Mouse (Mus musculus) E14TG2a.4 (cell line): ENCODE data around the gene Arl15.

Experiments
- H3K27me3 ChIP-seq: 2 replicates; pipeline ENCODE4 v1.6.1; 2014; ENCODE audit warnings: low read length, control low read depth; ENCODE audit not compliant: insufficient read depth
- H3K36me3 ChIP-seq: 2 replicates; pipeline ENCODE4 v1.6.1; 2014; ENCODE audit warnings: low read length, control low read depth; ENCODE audit not compliant: insufficient read depth
- H3K4me1 ChIP-seq: replicated peaks from 2 replicates; pipeline ENCODE4 v1.6.1; 2014; ENCODE audit warnings: low read depth, low read length, control low read depth
- H3K4me3 ChIP-seq: replicated peaks from 2 replicates; pipeline ENCODE4 v1.5.1; 2014; ENCODE audit warnings: mild to moderate bottlenecking, low read length
- H3K9me3 ChIP-seq: 2 replicates; pipeline ENCODE4 v1.6.1; 2014; ENCODE audit warnings: low read length, control low read depth
- CTCF ChIP-seq: conservative IDR thresholded peaks from 2 replicates; pipeline ENCODE4 v1.5.1; 2014; ENCODE audit warnings: low read length
- NANOG ChIP-seq: IDR thresholded peaks from 2 replicates; pipeline ENCODE4 v1.6.1; 2014; ENCODE audit warnings: borderline replicate concordance, low read length, mixed read lengths
- POU5F1 ChIP-seq: IDR thresholded peaks from 2 replicates; pipeline ENCODE4 v1.6.1; 2014; ENCODE audit warnings: low read length, borderline replicate concordance

Gene Arl15

GRCm38 (mm10) chr13:114142826-114143225, 348.5 kb downstream of the Arl15 start:
- Histone ChIP-seq H3K36me3 (no peaks in the 10 kb centered on the region), H3K4me3 (no peak overlapping the region), H3K27me3 (no peaks in the 10 kb centered on the region), H3K9me3 (peaks cover 11% of the 10 kb centered on the region), H3K4me1 (no peaks in the 10 kb centered on the region)
- TF ChIP-seq CTCF = no peak
- TF ChIP-seq NANOG = no peak
- TF ChIP-seq POU5F1 = no peak

GRCm38 (mm10) chr13:114143247-114143646, 348.9 kb downstream of the Arl15 start:
- Histone ChIP-seq H3K4me1 (no peaks in the 10 kb centered on the region), H3K9me3 (peaks cover 11% of the 10 kb centered on the region), H3K36me3 (no peaks in the 10 kb centered on the region), H3K4me3 (no peak overlapping the region), H3K27me3 (no peaks in the 10 kb centered on the region)
- TF ChIP-seq CTCF (no peak), POU5F1 (no peak), NANOG (no peak)

GRCm38 (mm10) chr13:114144052-114145046, 350.0 kb downstream of the Arl15 start:
- Histone ChIP-seq H3K36me3 (no peaks in the 10 kb centered on the region), H3K27me3 (no peaks in the 10 kb centered on the region), H3K9me3 (peaks cover 11% of the 10 kb centered on the region), H3K4me1 (no peaks in the 10 kb centered on the region), H3K4me3 (no peak overlapping the region)
- TF ChIP-seq CTCF (no peak), NANOG (no peak), POU5F1 (no peak)

GRCm38 (mm10) chr13:114145249-114145648, 350.9 kb downstream of the Arl15 start:
- Histone ChIP-seq H3K27me3 (no peaks in the 10 kb centered on the region), H3K36me3 (no peaks in the 10 kb centered on the region), H3K4me3 (no peak overlapping the region), H3K9me3 (peaks cover 11% of the 10 kb centered on the region), H3K4me1 (no peaks in the 10 kb centered on the region)
- TF ChIP-seq NANOG = no peak

GRCm38 (mm10) chr13:114150856-114151697, 356.8 kb downstream of the Arl15 start:
- H3K36me3 ChIP-seq = peaks cover 14% of the 10 kb centered on the region; the same call in 1 of the 2 replicates
- no peak overlapping the region for H3K4me3 ChIP-seq
- H3K9me3 ChIP-seq = no peaks in the 10 kb centered on the region

GRCm38 (mm10) chr13:114151698-114152069, 357.4 kb downstream of the Arl15 start:
- Histone ChIP-seq H3K36me3 (peaks cover 14% of the 10 kb centered on the region; the same call in 1 of the 2 replicates), H3K4me1 (peaks cover 3% of the 10 kb centered on the region; the same call in 1 of the 2 replicates), H3K27me3 (no peaks in the 10 kb centered on the region), H3K4me3 (no peak overlapping the region), H3K9me3 (no peaks in the 10 kb centered on the region)
- TF ChIP-seq POU5F1 (no peak), NANOG (no peak), CTCF (no peak)

More at GRCm38 (mm10) chr13:114150856-114151697, 356.8 kb downstream of the Arl15 start:
- TF ChIP-seq NANOG (no peak), CTCF (no peak), POU5F1 (no peak)
- Histone ChIP-seq H3K4me1 (no peaks in the 10 kb centered on the region), H3K27me3 (no peaks in the 10 kb centered on the region)

- Histone ChIP-seq H3K4me1 (peaks cover 29% of the 10 kb centered on the region), H3K4me3 (no peak overlapping the region), H3K27me3 (no peaks in the 10 kb centered on the region), H3K36me3 (peaks cover 14% of the 10 kb centered on the region; the same call in 1 of the 2 replicates), H3K9me3 (no peaks in the 10 kb centered on the region)
- TF ChIP-seq NANOG = no peak
- no peak for TF ChIP-seq POU5F1
- no peak for TF ChIP-seq CTCF
Observed at GRCm38 (mm10) chr13:114156689-114157088, 362.4 kb downstream of the Arl15 start.

- peaks cover 29% of the 10 kb centered on the region for H3K4me1 ChIP-seq
Observed at GRCm38 (mm10) chr13:114158111-114158730, 363.9 kb downstream of the Arl15 start.

More at GRCm38 (mm10) chr13:114158111-114158730, 363.9 kb downstream of the Arl15 start:
- TF ChIP-seq POU5F1 = peak; percentile 92
- TF ChIP-seq CTCF = no peak
- Histone ChIP-seq H3K4me3 (no peak overlapping the region), H3K27me3 (no peaks in the 10 kb centered on the region), H3K36me3 (peaks cover 14% of the 10 kb centered on the region; the same call in 1 of the 2 replicates), H3K9me3 (no peaks in the 10 kb centered on the region)
